Mouse (Mus musculus) layer of hippocampus, postnatal 14 days (tissue): ENCODE data around the gene Xkr8. TPM values are rescaled to one million over a fixed set of nuclear protein-coding genes. Genes with fewer than 3 reads are reported as not detected.
"Not testable (repeated sequence)": the region's sequence is repeated elsewhere in the genome, so short reads cannot be mapped to it uniquely, and the experiment has no call there.

Experiments used
- DNase-seq, 2 experiments: peaks; one replicate each; pipeline ENCODE4 v3.0.0; 2021 to 2022; ENCODE audit warnings: low spot score in 2 of 2, mixed read lengths in 1 of 2
- total RNA-seq, 2 experiments: library from RNA; stranded (reverse); gene quantifications; 2 replicates each; pipeline ENCODE4 v1.2.3; 2021

Gene Xkr8
- total RNA-seq, 2 experiments from 2014 or later: 1.7 to 2.3 TPM

DNA sequence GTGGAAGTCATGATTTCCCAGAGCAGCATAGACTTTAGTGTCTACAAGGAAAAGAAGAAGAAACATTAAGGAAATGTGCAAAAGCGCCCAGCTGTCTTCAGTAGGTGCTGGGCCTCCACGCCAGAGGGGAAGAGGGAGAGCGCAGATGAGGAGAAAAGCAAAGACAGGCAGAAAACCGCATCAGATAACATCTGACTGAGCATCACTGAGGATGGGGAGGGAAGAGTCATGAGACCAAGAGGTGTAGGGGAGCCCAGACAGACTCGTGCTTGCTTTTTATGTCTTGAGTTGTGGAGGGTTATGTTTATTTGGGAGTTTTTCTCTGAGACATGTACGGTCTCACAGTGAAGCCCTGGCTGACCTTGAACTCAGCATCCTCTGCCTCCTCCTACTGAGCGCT, 9.1 kb upstream of the Xkr8 start:
- no peak for DNase-seq

DNA sequence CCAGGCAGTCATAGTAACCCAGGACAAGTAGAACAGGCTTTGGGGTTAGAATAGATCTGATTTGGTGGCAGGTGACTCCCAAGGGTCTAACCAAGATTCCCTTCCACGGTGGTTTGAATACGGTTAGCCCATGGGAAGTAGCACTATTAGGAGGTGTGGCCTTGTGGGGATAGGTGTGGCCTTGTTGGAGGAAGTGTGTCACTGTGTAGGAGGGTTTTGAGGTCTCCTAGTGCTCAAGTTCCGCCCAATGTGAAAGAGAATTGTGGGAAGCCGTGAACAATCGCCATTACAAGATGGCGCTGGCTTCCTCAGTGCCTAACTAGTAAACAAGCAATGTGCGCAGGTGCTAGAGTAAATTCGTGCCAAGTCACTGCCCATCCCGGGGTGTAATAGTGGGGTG, 4.8 kb upstream of the Xkr8 start:
- not testable (repeated sequence) for DNase-seq

DNA sequence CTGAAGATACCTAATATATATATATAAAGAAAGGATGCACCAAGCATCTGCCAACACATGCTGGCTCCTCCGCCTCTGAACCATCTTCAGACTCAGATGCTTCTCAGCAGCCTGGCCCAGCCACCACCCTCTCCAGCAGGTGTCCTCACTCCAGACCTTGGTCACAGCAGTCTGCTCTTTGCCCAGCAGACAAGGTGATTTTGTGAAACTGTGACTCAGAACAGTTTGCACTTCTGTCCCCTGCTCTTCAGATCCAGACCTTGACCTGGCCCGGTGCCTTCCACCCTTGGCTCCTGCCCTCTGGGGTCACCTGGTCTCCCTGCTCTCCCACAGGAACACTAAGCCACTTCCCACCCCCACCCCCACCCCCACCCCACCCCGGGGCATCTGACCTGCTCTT, 3.5 kb upstream of the Xkr8 start:
- no peak for DNase-seq

DNA sequence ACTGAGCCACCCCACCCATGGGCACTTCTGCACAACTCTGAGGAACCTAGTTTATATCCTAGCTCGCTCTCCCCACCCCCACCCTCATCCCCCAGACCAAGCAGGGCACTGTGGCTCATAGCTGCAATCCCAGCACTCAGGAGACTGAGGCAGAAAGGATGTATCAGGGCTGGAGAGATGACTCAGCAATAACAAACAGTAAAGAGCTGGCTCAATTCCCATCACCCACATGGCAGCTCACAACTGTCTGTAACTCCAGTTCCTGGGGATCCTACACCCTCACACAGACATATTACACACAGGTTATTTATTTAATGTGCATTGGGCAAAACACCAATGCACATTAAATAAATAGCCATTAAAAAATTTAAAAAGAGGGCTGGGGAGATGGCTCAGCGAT, 3.0 kb upstream of the Xkr8 start:
- DNase-seq: no peak

DNA sequence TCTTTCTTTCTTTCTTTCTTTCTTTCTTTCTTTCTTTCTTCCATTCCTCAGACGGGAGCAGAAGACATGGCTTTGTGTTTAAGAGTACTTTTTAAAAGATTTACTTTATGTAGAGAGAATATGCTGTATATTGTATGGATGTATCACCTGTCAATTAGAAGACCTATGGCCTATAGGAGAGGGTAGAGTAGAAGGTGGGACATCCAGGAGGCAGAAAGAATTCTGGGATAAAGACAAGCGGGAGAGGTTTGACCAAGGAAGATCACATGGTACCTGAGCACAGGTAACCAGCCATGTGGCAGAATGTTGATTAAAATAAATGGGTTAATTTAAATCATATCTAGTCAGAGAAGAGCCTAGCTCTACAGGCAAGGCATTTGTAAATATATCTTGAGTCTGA, 2.4 kb upstream of the Xkr8 start:
- DNase-seq: no peak

DNA sequence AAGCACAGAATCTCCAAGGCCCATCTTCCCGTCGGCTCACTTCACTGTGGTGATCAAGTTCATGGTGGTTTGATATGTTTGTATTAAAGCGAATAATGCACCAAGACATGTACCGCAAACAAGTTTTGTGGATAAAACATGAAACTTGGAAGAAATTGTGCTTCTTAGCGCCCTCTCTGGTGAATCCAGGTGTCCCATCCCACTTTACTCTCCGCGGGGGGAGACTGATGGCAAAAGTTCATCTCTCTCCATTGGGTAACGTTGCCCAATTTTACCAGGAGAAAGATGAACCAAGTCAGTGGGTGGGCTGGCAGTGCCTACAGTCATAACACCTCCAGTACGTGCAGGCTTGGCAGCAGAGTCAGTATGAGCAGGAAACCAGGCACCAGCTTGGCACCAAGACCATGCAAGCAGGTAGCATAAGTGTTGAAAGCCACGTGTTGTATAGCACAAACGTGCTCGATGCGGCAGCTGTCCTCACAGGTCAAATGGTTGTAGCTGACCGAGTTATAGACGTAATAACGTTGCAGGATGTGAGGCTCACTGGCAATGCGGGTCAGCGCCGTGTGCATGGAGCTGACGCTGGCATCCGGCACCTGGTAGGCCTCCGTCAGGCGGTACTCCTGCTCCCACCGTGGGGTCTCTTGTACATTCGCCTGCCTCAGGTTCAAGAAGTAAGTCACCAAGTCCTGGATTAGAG, 875 bp upstream of the Xkr8 start:
- no peak for DNase-seq

DNA sequence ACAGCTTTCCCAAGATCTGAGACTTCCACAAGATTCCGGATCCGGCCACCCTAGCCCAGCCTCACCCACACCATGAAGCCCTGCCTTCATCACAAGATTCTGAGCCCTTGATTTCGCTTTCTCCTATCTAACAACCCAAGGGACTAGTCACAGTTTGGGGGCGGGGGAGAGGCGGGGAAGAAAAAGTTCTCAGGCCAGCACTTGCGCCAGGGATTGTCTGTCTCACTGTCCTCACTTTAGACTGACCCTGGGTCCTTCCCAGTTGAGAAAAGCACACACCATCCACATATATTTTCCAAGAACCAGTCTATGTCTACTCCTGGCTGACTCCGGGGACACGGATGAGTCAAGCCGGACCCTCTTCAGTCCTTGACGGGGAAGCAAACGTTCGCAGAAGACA, 730 bp downstream of the Xkr8 start:
- DNase-seq: no peak

DNA sequence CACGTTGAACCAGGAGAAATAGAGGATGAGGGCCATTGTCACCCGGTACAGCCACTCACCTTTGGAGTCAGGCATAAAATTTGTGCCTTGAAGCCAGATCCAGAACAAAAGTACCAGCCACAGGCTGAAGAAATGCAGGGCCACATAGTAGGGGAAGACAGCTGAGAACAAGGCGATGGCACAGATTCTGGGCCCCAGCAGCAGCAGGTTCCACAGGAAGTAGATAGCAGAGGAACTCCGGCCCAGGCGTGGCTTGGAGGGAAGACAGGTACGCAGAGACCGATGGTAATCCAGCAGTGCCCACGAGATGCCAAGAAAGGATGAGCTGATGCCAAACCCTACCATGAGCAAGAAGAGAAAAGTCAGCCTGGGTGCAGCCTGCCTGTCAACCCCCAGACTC, 4.1 kb downstream of the Xkr8 start:
- no peak for DNase-seq

DNA sequence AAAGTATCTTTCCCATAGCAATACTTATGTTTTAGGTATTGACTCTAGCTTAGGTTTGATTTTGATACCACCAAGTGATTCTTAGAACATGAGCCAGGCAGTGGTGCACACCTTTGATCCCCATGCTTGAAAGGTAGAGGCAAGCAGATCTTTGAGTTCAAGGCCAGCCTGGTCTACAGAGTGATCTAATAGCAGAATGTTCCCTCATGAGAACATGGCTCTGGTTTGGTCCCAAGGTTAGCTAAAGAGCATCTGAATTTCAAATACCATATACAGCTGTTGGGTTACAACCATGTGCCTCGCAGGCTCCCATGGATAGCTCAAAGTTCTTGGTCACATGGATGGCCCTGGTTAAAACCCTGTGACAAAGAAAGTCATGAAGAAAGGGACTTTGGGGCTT, 14.1 kb downstream of the Xkr8 start:
- DNase-seq: no peak

DNA sequence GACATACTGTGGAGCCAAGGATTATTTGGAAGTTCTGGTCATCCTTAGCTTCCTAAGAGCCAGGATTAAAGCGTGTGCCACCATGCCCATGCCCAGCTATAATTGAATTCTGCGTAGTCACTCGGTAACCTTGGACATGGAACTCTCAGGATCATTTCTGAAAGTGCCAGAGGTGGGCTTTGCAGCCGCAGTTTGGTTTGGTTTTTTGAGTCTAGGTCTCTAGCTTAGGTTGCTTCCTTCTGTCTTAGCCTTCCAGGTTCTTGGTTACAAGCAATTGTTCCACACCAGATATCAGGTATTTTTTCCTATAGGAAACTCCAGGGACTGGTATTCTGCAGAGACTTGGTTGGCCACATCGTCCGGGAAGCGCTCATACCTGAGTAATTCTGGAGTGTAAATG, 19.2 kb downstream of the Xkr8 start:
- no peak for DNase-seq

DNA sequence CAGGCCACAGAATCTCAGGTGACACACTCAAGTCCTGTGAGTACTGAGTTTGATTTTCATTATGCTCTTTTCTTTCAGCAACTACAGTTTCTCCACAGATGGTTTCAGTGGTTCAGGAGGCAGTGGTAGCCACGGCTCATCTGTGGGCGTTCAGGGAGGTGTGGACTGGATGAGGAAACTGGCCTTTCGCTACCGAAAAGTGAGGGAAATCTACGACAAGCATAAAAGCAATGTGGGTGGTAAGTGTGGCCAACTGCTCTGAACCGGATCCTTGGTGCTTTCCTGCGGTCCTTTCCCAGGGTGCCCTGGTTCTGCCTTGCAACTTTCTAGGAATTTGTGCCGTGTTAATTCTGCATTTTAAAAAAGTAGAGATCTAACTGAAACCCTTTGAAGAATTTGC, 25.5 kb downstream of the Xkr8 start:
- DNase-seq: no peak

DNA sequence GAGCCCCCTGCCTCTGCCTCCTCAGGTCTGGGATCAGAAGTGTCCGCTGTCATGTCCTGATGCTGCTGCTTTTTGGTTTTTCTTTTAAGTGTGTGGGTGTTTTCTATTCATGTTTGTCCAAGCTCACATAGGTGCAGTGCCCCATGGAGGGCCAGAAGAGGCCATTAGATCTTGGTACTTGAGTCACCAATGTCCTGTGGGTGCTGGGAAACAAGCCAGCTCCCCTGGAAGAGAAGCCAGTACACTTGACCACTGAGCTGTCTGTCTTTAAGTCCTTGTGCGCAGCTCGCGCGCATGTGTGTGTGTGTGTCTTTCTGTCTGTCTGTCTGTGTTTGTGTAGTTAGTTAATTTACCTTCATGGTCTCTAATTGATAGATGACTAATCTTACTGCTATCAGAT, 30.3 kb downstream of the Xkr8 start:
- DNase-seq: no peak

DNA sequence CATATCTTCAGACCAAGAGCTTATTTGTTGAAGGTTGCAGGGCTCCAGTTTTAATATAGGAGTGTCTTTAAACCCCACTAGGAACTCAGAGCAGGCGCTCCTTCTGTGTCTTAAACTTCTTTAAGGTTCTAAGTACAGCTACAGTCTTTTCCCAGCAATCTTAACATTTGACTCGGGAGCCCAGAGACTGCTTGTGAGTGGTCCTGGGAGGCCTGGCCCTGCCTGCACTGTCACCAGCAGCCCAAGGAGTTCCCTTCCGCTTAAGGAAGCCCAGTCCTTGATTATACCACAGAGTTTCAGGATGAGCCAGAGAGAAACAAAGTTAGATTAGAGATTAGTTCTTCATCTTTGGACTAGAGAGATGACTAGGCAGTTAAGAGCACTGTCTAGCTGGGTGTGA, 39.0 kb downstream of the Xkr8 start:
- no peak for DNase-seq

DNA sequence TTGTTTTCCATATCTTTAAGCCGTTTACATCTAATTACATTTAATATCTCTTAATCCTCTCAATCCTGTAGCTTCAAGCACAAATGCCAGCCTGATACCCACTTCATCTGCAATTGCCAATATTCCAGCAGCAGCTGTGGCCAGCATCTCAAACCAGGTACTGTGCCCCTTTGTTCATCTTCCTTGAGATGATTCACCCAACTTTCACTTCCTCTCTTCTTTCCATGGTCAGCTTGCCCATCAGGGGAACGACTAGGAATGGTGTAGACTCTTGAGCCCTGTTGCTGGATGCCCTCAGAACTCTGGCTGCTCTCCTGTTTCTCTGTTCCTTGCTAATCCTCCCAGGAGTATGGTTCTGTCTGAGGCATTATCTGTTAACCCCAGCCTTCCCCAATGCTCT, 42.7 kb downstream of the Xkr8 start:
- DNase-seq: no peak

DNA sequence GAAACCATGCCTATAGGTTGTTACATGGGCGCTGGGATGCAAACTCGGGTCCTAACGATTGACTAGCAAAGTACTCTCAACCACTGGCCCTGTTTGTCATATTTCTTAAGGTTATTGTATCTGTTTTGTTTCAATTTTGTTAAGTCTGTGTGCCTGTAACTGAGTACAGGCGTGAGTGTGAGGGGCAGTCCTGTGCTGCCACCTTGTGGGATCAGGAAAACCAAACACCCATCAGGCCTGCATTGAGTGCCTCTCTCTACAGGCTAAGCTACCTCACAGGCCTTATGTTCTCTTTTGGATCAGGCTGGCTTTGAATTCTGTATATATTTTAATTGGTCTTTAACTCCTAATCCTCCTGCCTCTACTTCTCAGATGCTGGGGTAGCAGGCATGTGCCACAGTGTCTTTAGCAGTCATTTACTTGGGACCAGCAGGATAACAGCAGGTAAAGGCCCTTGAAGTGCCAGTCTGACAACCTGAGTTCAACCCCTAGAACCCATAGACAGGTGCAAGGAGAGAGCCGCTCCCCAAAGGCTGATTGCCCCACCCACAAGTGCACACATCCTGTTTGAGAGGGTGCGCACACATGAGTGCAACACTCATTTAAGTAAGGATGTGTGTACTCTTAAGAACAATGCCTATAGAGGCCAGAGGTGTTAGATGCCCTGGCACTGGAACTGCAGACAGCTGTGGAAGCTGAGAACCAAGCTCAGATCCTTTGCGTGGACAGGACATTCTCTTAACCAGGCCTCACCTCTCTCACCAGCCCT, 55.4 kb downstream of the Xkr8 start:
- DNase-seq: peak in 1 of 2 experiments; percentile 9

Other genes with a start within 250 kb of the Xkr8 start
- gene Sesn2, start 222.0 kb downstream of the Xkr8 start, total RNA-seq: 10 to 100 TPM; 14.3 to 17.9 TPM
- gene Atpif1, start 198.9 kb downstream of the Xkr8 start, total RNA-seq: 100 to 1,000 TPM; 584 to 591 TPM
- gene Dnajc8, start 197.0 kb downstream of the Xkr8 start, total RNA-seq: 10 to 100 TPM; 83.2 to 84.5 TPM
- gene Ptafr, start 168.5 kb downstream of the Xkr8 start, total RNA-seq: 1 to 10 TPM; 1.4 TPM
- gene Eya3, start 93.6 kb downstream of the Xkr8 start, total RNA-seq: 10 to 100 TPM; 21.2 to 25.8 TPM
- gene Smpdl3b, start 24.7 kb upstream of the Xkr8 start, total RNA-seq: 1 to 10 TPM; 1.0 to 1.2 TPM
- 10 to 100 TPM; 11.6 to 13.4 TPM for gene Rpa2, start 35.8 kb upstream of the Xkr8 start, total RNA-seq
- gene Themis2, start 63.8 kb upstream of the Xkr8 start, total RNA-seq: under 1 TPM; 0.53 to 0.55 TPM
- 10 to 100 TPM; 44.1 to 44.9 TPM for gene Ppp1r8, start 110.6 kb upstream of the Xkr8 start, total RNA-seq
- gene Stx12, start 152.0 kb upstream of the Xkr8 start, total RNA-seq: 100 to 1,000 TPM; 104 to 105 TPM
- gene Fam76a, start 190.0 kb upstream of the Xkr8 start, total RNA-seq: 10 to 100 TPM; 32.4 to 34.6 TPM
- gene Fgr, start 241.5 kb upstream of the Xkr8 start, total RNA-seq: not detected